Mouse (Mus musculus) liver (tissue): ENCODE measurements around the gene Ppp4r1.

Experiments used
- DNase-seq: peaks from one replicate; pipeline ENCODE4 v3.0.0-alpha.2; 2020; ENCODE audit warnings: mixed read lengths

Gene Ppp4r1

GRCm38 (mm10) chr17:65773617-65774016 lies 8.8 kb upstream of the Ppp4r1 start:
- no peak for DNase-seq

DNA sequence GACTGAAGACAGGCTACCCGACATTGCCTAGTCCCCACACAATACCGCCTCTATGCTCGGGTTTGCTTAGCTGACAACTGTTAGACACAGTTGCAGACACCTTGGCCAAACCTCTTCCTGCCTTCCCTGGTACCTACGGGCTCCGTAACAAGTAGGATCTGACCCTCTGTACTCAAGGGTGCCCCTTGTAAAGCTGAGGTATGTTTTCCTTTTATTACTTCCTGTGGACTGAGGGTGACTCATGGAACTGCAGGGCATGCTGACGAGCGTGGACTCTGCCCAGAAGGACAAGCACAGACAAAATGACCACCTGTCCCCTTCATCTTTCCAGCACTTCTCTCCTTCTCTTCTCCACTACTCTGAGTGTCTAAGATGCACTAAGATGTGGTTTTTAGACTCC lies 7.9 kb upstream of the Ppp4r1 start:
- no peak for DNase-seq

DNA sequence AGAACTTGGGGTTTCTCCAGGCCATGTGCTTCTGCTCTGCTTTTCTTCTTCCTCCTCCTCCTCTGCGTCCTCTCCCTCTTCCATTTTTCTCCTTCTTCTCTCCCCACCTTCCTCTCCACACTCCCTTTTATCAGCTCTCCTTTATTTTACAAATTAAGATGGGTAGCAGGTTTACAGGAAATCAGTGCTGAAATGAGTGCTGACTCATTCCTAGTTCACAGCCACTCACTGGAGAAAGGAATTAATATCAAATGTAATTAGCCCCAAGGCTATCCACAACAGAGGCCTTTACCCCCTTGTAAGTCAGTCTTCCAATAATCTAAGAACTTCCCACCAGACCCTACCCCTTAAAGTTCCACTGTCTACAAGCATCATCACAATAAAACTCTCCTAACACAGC lies 6.1 kb upstream of the Ppp4r1 start:
- no peak for DNase-seq

GRCm38 (mm10) chr17:65777461-65777860 lies 4.9 kb upstream of the Ppp4r1 start:
- DNase-seq: no peak

DNA sequence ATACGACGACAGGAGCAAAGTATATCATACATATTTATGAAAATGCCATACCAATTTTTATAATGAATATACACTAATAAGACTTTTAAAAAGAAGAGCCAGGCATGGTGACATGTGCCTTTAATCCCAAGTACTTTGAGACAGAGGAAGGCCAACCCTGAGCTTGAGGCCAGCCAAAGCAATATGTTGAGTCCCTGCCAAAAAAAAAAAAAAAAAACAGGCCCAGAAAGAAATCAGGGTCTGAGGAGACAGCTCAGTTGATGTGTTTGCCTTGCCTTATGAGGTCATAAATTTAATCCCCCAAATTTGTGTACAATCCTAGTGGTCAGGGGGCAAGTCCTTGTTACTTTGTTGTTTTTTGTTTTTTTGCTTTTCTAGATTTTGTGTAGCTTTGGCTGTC lies 1.4 kb upstream of the Ppp4r1 start:
- no peak for DNase-seq

- DNase-seq: peak; percentile 76
Observed at GRCm38 (mm10) chr17:65783182-65784161, 1.1 kb downstream of the Ppp4r1 start.

- DNase-seq: no peak
Observed at GRCm38 (mm10) chr17:65784610-65785140, 2.3 kb downstream of the Ppp4r1 start.

DNA sequence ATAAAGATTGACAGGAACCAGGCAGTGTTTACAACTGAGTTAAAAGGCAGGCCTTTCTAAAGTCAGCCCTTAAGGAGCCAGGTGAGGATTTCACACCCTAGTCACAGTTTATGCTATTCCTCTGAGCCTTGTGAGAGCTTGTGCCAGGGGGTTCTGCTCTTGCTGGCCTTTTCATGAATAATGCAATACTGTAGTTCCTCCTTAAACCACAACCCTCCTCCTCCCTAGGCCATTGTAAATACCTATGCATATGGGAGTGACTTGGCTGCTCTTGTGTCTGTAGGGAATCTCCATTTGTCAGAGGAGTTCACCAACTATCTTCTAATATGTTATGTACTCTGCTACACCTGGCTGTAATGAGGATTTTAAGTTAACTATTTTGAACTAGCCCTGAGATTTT lies 3.3 kb downstream of the Ppp4r1 start:
- no peak for DNase-seq

DNA sequence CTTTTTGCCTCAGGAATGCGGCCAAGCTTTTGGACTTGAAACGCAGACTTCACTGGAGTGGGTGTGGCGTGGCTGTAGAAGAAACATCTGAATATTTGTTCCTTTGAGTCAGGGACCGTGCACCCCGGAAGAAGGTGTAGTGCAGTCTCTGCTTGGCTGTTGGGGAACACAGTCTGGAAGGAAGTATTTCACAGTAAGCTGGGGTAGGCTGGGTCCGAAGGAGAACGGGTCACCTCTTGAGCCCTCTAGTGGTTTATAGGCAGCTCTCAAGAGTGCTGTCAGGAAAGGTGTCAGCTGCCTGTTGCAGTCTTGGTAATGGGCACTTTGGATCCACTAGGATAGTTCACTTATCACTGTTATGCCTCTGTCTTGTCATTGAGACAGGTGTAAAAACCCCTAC lies 3.9 kb downstream of the Ppp4r1 start:
- no peak for DNase-seq

GRCm38 (mm10) chr17:65787261-65787660 lies 4.9 kb downstream of the Ppp4r1 start:
- no peak for DNase-seq

GRCm38 (mm10) chr17:65788542-65789291 lies 6.3 kb downstream of the Ppp4r1 start:
- no peak for DNase-seq

DNA sequence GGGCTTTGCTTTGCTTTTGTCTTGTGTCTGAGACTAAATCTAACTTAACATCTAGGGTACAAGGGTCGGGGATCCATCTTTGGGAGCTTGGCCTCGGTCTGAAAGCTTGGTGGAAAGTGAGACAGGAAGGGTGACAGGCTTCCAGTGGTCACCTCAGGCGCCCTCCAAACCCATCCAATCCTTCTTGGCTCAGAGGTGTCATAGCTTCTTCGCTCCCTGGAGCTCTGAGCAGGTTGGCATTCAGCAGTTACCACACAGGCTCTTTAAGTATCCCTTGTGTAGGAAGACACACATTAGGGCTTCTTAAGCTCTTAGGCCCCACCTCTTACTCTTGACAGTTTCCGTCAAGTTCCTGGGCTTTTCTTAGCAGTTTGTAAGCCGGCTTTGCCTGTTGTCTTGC lies 7.2 kb downstream of the Ppp4r1 start:
- no peak for DNase-seq

DNA sequence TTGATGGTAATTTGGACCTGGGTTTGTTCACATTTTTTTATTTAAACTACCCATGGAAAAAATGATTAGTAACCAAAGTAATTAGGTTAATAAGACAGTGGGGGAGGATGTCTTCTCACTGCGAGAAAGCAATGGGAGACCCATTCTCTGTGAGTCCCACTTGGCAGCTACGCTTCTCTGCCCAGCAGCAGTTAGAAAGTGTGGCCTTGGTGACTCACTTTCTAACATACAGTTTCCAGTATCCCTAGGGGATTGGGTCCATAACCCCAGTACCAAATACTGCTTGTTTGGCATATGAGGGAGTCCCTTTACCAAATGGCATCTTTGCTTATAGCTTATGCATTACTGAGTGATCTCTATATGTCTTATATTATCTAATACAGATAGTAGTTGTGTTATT lies 8.8 kb downstream of the Ppp4r1 start:
- DNase-seq: no peak

DNA sequence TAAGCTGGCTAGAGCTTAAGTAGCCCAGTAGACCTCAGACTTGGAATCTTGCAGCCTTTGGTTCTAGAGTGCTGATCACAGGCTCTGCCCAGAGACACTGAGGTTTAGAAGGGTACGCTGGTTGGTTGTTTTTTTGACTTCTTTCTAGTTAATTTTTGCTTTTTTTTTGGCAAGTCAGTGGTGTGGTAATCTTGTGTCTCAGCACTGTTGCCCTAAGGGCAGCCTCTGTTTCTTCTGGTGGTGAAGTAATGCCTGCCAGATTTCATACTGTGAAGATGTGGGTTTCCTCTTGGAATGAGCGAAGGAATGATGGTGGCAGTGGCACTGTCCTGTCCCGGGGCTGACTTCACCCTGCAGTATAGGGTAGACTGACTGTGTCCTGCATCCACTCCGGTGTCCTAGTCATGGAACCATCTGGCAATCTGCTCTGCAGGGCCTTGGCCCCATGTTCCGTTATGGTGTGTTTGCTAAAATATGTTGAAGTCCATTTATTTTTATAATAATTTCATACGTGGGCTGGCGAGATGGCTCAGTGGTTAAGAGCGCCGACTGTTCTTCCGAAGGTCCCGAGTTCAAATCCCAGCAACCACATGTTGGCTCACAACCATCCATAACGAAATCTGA lies 11.0 kb downstream of the Ppp4r1 start:
- no peak for DNase-seq

- no peak for DNase-seq
Observed at GRCm38 (mm10) chr17:65794096-65794850, 11.9 kb downstream of the Ppp4r1 start.

DNA sequence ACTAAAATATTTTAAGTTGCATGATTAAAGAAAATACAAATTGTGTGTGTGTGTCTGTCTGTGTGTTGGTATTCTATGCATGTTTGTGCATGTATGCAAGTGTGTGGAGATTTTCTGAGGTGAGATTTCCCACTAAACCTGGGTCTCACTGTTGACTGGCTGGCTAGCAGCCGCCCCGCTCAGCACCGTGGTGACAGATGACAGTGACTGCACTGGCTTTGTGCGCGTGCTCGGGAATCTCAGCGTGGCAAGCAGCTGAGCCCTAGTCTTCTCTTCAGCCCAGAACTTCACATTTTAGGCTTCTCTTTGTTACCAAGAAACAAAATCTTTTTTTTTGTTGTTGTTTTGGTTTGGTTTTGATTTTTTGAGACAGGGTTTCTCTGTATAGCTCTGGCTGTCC lies 13.7 kb downstream of the Ppp4r1 start:
- DNase-seq: no peak

DNA sequence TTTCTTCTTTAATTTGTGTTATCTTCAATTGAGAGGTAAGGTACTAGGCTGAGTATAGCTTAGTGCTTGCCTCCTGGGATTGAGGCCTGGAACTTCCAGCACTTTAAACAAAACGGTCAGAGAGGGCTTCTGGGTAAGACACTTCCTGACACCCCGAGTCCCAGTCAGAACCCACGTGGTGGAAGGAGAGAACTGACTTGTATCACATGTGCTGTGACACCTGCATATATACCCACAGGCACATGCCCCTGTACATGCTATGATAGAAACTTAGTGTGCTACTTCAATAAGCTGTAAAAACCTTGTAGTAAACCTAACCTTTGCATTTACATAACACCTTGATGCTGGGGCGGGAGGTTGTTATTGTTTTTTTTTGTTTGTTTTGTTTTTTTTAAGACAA lies 16.1 kb downstream of the Ppp4r1 start:
- no peak for DNase-seq

DNA sequence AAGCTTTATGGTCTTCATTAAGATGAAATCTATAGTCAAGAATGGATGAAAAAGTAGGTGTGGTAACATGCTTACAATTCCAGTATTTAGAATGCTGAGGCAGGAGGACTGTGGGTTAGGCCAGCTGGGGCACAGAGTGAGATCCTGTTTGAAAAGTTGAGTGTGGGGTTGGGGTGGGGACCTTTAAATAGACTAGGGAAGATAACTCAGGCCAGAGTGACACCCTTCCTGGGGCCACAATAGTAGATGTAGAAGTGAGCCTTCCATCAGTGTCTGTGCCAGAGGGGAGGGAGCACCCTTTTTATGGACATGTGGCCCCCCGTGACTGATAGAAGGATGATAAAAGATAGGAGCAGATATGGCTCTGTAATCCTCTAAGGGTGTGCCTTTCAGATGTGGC lies 17.0 kb downstream of the Ppp4r1 start:
- DNase-seq: no peak

DNA sequence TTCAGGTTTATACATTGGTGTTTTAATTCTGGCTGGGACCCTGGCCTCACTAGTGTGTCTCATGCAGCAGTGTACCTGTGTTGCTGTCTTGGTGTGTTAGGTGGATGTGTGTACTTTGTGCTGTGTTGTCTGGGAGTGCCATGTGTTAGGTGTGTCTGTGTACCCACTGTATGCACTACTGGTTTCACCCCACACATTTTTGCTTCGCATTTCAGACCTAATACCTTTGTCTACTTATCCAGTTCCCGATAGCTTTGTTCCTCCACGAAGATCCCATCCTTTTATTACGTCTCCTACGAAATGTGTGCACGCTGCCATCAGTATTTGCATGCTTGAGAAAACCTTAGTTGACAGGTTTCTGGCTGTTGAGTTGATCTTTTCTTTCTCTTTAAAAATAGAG lies 18.1 kb downstream of the Ppp4r1 start:
- no peak for DNase-seq

GRCm38 (mm10) chr17:65802026-65802425 lies 19.7 kb downstream of the Ppp4r1 start:
- DNase-seq: no peak

GRCm38 (mm10) chr17:65805966-65806365 lies 23.6 kb downstream of the Ppp4r1 start:
- no peak for DNase-seq

DNA sequence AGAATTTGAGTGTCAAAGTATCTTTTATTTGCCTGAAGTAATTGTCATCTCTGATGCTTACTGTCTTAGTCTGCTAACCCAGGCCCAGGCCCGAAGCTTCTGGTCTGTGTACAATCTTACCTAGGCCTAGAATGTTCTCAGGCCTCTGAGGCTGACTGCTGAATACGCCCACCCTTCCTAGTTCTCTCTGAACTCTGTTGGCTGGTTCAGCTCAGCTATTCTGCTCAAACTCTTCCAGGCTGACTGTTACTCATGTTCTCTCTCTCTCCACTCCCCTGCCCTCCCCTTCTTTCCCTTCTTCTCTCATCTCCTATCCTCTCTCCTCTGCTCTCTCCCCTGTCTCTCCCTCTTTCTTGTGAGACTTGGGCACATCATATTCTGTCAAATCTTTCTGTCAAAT lies 24.0 kb downstream of the Ppp4r1 start:
- no peak for DNase-seq

DNA sequence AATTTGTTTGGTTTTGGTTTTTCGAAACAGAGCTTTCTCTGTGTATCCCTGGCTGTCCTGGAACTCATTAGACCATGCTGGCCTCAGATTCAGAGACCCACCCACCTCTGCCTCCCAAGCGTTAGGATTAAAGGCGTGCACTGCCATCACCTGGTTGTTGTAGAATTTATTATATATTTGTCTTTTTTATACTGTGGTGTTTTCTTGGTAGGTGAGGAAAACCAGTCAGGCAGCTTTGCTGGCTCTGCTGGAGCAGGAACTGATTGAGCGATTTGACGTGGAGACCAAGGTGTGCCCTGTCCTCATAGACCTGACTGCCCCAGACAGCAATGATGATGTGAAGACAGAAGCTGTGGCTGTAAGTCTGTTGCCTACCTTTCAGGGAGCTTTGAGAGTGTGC lies 28.7 kb downstream of the Ppp4r1 start:
- no peak for DNase-seq
